12 mouse cellular contexts compared by ENCODE assay signal in the genomic region with DNA sequence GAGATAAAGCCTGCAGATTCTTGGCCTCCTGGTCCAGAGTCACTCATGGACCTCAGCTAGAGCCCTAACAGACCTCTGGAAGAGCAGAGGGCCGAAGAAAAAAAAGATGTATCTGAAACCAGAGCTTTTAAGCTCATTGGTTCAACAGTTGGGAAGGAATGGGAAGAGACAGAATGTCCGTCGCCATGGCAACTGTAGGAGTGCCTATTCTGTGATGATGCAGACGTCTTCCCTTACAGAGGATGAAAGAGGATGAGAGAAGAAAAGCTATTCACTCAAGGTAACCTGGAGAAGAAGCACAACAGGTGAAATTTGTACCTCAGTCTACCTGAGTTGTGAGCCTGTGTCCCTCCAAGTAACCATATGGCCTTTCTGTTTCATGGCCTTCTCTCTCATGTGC. TPM values are rescaled to one million over a fixed set of nuclear protein-coding genes. Genes with fewer than 3 reads are reported as not detected.
DNase-seq lines count a peak whose midpoint lies in the region; ATAC-seq lines count a peak whose summit lies in the region.
"Had no signal": no experiment of that assay in that cellular context is flagged by ENCODE, and none has a peak within 500 bp of the region (broad histone marks: within the 10 kb centered on the region; RNA-seq: fewer than 3 reads in every experiment).

No protein-coding gene starts in this region.

- DNase-seq in hindbrain, embryonic 11.5 days (ENCODE audit: low spot score), result peak; percentile 17
- peak; percentile 48 for DNase-seq in embryonic facial prominence, embryonic 11.5 days (ENCODE audit: low spot score)
- DNase-seq in left cerebral cortex, postnatal 25 days (ENCODE audit: low spot score in 2 of 2), result peak; percentile 62 to 72
- DNase-seq in right cerebral cortex, postnatal 25 days, result peak; percentile 24
- no peak for DNase-seq in lung, postnatal 25 days (ENCODE audit: low spot score)
- DNase-seq in thymus, postnatal 0 days (ENCODE audit: low spot score), result no peak
- DNase-seq in heart, postnatal 14 days, result no peak
- DNase-seq: adrenal gland, postnatal 10 days; liver, postnatal 0 days; thymus, adult 2 months had no signal

- no peaks in the 10 kb centered on the region for H3K27me3 ChIP-seq in hindbrain, embryonic 11.5 days (ENCODE audit: control insufficient read depth, insufficient read depth, low read length)
- H3K27me3 ChIP-seq in hindbrain, embryonic 12.5 days, result no peaks in the 10 kb centered on the region
- no peaks in the 10 kb centered on the region for H3K27me3 ChIP-seq in embryonic facial prominence, embryonic 11.5 days (ENCODE audit: control insufficient read depth, insufficient read depth, low read length)

- no peak overlapping the region for H3K4me2 ChIP-seq in hindbrain, embryonic 11.5 days (replicated peaks; ENCODE audit: low read depth, low read length)
- H3K4me2 ChIP-seq in hindbrain, embryonic 12.5 days (replicated peaks), result no peak overlapping the region
- H3K4me2 ChIP-seq in embryonic facial prominence, embryonic 11.5 days (ENCODE audit: low read depth, low read length), result no peak overlapping the region

- no peaks in the 10 kb centered on the region for H3K36me3 ChIP-seq in hindbrain, embryonic 11.5 days (ENCODE audit: control insufficient read depth, insufficient read depth, low read length)
- H3K36me3 ChIP-seq in hindbrain, embryonic 12.5 days, result no peaks in the 10 kb centered on the region
- H3K36me3 ChIP-seq in embryonic facial prominence, embryonic 11.5 days (replicated peaks; ENCODE audit: control insufficient read depth, insufficient read depth, low read depth, low read length), result no peaks in the 10 kb centered on the region

- no peak overlapping the region for H3K27ac ChIP-seq in hindbrain, embryonic 11.5 days (ENCODE audit: low read depth, low read length)
- no peak overlapping the region for H3K27ac ChIP-seq in hindbrain, embryonic 12.5 days
- no peak overlapping the region for H3K27ac ChIP-seq in embryonic facial prominence, embryonic 11.5 days (replicated peaks; ENCODE audit: low read depth, low read length)
- H3K27ac ChIP-seq: left cerebral cortex, adult 2 months had no signal

- WGBS in hindbrain, embryonic 11.5 days, result 58% methylated on average over 4 of the region's 4 CpGs
- 59% methylated on average over 4 of the region's 4 CpGs for WGBS in hindbrain, embryonic 12.5 days
- WGBS in embryonic facial prominence, embryonic 11.5 days, result 54% methylated on average over 4 of the region's 4 CpGs

- H3K4me3 ChIP-seq in hindbrain, embryonic 11.5 days (ENCODE audit: low read depth, low read length), result no peak overlapping the region
- H3K4me3 ChIP-seq in hindbrain, embryonic 12.5 days, result no peak overlapping the region
- H3K4me3 ChIP-seq in embryonic facial prominence, embryonic 11.5 days (ENCODE audit: low read depth, low read length), result no peak overlapping the region
- H3K4me3 ChIP-seq: left cerebral cortex, adult 2 months had no signal

- ATAC-seq in hindbrain, embryonic 11.5 days (ENCODE audit: low FRiP score), result no peak
- ATAC-seq in hindbrain, embryonic 12.5 days (ENCODE audit: low FRiP score), result no peak
- ATAC-seq in embryonic facial prominence, embryonic 11.5 days (replicated peaks; ENCODE audit: insufficient number of reproducible peaks, low FRiP score, low TSS enrichment, low read depth), result no peak
- ATAC-seq: liver, postnatal 0 days had no signal

- no peak overlapping the region for H3K9ac ChIP-seq in hindbrain, embryonic 11.5 days (ENCODE audit: low read depth, low read length)
- no peak overlapping the region for H3K9ac ChIP-seq in hindbrain, embryonic 12.5 days
- no peak overlapping the region for H3K9ac ChIP-seq in embryonic facial prominence, embryonic 11.5 days (replicated peaks; ENCODE audit: low read length)
- H3K9ac ChIP-seq: liver, postnatal 0 days had no signal

- H3K4me1 ChIP-seq in hindbrain, embryonic 11.5 days (replicated peaks; ENCODE audit: control insufficient read depth, insufficient read depth, low read length), result no peaks in the 10 kb centered on the region
- no peaks in the 10 kb centered on the region for H3K4me1 ChIP-seq in hindbrain, embryonic 12.5 days
- H3K4me1 ChIP-seq in embryonic facial prominence, embryonic 11.5 days (ENCODE audit: control insufficient read depth, insufficient read depth, low read length), result no peaks in the 10 kb centered on the region

- intact Hi-C loops in left cerebral cortex, postnatal 25 days (cut with DNase I), result no loop called here
- intact Hi-C loops in heart, postnatal 14 days (cut with DNase I), result no loop called here

- H3K9me3 ChIP-seq in hindbrain, embryonic 11.5 days (ENCODE audit: control insufficient read depth, low read length), result no peaks in the 10 kb centered on the region
- 0 out of 2 replicates have a peak, but pooled peaks cover 4% of the 10 kb centered on the region for H3K9me3 ChIP-seq in hindbrain, embryonic 12.5 days (replicated peaks)
- no peaks in the 10 kb centered on the region for H3K9me3 ChIP-seq in embryonic facial prominence, embryonic 11.5 days (replicated peaks; ENCODE audit: control insufficient read depth, low read length)

RNA-seq across cellular contexts. Expression of a gene that starts 44.0 kb away (rescaled TPM):
- 31.6 and 32.8 TPM in 2 replicates for polyA plus RNA-seq in hindbrain, embryonic 11.5 days (2014; fragmentation: Nextera tagmentation; extraction: Ambion mirVana)
- polyA plus RNA-seq in hindbrain, embryonic 12.5 days (2016; fragmentation: Nextera tagmentation; extraction: Ambion mirVana), result 42.3 and 46.1 TPM in 2 replicates
- polyA plus RNA-seq in embryonic facial prominence, embryonic 11.5 days (2014; fragmentation: Nextera tagmentation; extraction: Ambion mirVana), result 39.7 and 40.0 TPM in 2 replicates
- 10 to 100 TPM; 55.3 to 63.8 TPM for total RNA-seq in left cerebral cortex, postnatal 25 days (2021)
- 18.2 and 25.2 TPM in 2 replicates for polyA plus RNA-seq in thymus, postnatal 0 days (2015; fragmentation: Nextera tagmentation; extraction: Ambion mirVana)
- 100 to 1,000 TPM; 163 to 172 TPM for total RNA-seq in heart, postnatal 14 days (2021)

Comparison
In these comparisons a context has a peak if more than half of its experiments do, and no peak if none do; other contexts are left out.
1. DNase-seq: peak in hindbrain, embryonic 11.5 days (single experiment), embryonic facial prominence, embryonic 11.5 days (single experiment), left cerebral cortex, postnatal 25 days (2 of 2) and right cerebral cortex, postnatal 25 days (single experiment); none in lung, postnatal 25 days (single experiment), thymus, postnatal 0 days (single experiment) and heart, postnatal 14 days (0 of 2).